Mouse (Mus musculus): Measurements from ENCODE around the gene Adora2b. TPM values are rescaled to one million over a fixed set of nuclear protein-coding genes. Genes with fewer than 3 reads are reported as not detected.

The Adora2b gene
- polyA plus RNA-seq (2015; fragmentation: Nextera tagmentation; extraction: Ambion mirVana): 2.9 and 3.7 TPM in 2 replicates

GRCm38 (mm10) chr11:62248401-62249244, at the start of gene Adora2b:
Gene Adora2b, plus strand, starts transcription at chr11:62248984.
- H3K4me2 ChIP-seq: peak within 1 kb of the TSS; percentile 99
- ATAC-seq (replicated peaks): peak; percentile 94
- H3K4me3 ChIP-seq: peak within 1 kb of the TSS; percentile 86
- WGBS: under 1% methylated on average over 69 of the region's 69 CpGs
- H3K27me3 ChIP-seq (replicated peaks): peaks cover 30% of the 10 kb centered on the region
- H3K36me3 ChIP-seq (replicated peaks): no peaks in the 10 kb centered on the region
- no peak within 1 kb of the TSS for H3K27ac ChIP-seq
- H3K4me1 ChIP-seq: peaks cover 13% of the 10 kb centered on the region
- peak within 1 kb of the TSS; percentile 53 for H3K9ac ChIP-seq
- no peaks in the 10 kb centered on the region for H3K9me3 ChIP-seq

GRCm38 (mm10) chr11:62200901-62201512, 47.8 kb upstream of the Adora2b start:
- Histone ChIP-seq H3K27ac (no peak overlapping the region), H3K9ac (no peak overlapping the region), H3K4me2 (no peak overlapping the region), H3K36me3 (replicated peaks) (no peaks in the 10 kb centered on the region), H3K4me3 (no peak overlapping the region), H3K4me1 (no peaks in the 10 kb centered on the region), H3K9me3 (no peaks in the 10 kb centered on the region), H3K27me3 (replicated peaks) (no peaks in the 10 kb centered on the region)
- 87% methylated on average over 5 of the region's 5 CpGs for WGBS
- ATAC-seq (replicated peaks): no peak

GRCm38 (mm10) chr11:62202645-62203044, 46.1 kb upstream of the Adora2b start:
- no peak overlapping the region for H3K4me3 ChIP-seq
- H3K9ac ChIP-seq: no peak overlapping the region
- no peaks in the 10 kb centered on the region for H3K27me3 ChIP-seq (replicated peaks)
- no peaks in the 10 kb centered on the region for H3K36me3 ChIP-seq (replicated peaks)
- H3K4me1 ChIP-seq: no peaks in the 10 kb centered on the region
- H3K4me2 ChIP-seq: no peak overlapping the region
- WGBS: 97% methylated on average over 1 of the region's 1 CpGs
- H3K9me3 ChIP-seq: no peaks in the 10 kb centered on the region
- no peak overlapping the region for H3K27ac ChIP-seq
- ATAC-seq (replicated peaks): no peak

GRCm38 (mm10) chr11:62209111-62209510, 39.7 kb upstream of the Adora2b start:
- Histone ChIP-seq H3K27ac (no peak overlapping the region), H3K27me3 (replicated peaks) (no peaks in the 10 kb centered on the region), H3K4me1 (no peaks in the 10 kb centered on the region), H3K4me2 (no peak overlapping the region), H3K9me3 (no peaks in the 10 kb centered on the region), H3K36me3 (replicated peaks) (no peaks in the 10 kb centered on the region), H3K9ac (no peak overlapping the region), H3K4me3 (no peak overlapping the region)
- no peak for ATAC-seq (replicated peaks)
- WGBS: 57% methylated on average over 2 of the region's 2 CpGs

GRCm38 (mm10) chr11:62209891-62210290, 38.9 kb upstream of the Adora2b start:
- Histone ChIP-seq H3K9me3 (no peaks in the 10 kb centered on the region), H3K4me1 (no peaks in the 10 kb centered on the region), H3K27ac (no peak overlapping the region), H3K27me3 (replicated peaks) (no peaks in the 10 kb centered on the region), H3K9ac (no peak overlapping the region), H3K36me3 (replicated peaks) (no peaks in the 10 kb centered on the region), H3K4me3 (no peak overlapping the region), H3K4me2 (no peak overlapping the region)
- WGBS: 73% methylated on average over 4 of the region's 4 CpGs
- ATAC-seq (replicated peaks): no peak

GRCm38 (mm10) chr11:62213384-62213989, 35.3 kb upstream of the Adora2b start:
- Histone ChIP-seq H3K9me3 (no peaks in the 10 kb centered on the region), H3K4me2 (no peak overlapping the region), H3K4me3 (no peak overlapping the region), H3K36me3 (replicated peaks) (no peaks in the 10 kb centered on the region), H3K4me1 (no peaks in the 10 kb centered on the region), H3K27me3 (replicated peaks) (no peaks in the 10 kb centered on the region), H3K27ac (no peak overlapping the region), H3K9ac (no peak overlapping the region)
- WGBS: 93% methylated on average over 12 of the region's 12 CpGs
- ATAC-seq (replicated peaks): no peak

- Histone ChIP-seq H3K4me2 (no peak overlapping the region), H3K27ac (no peak overlapping the region), H3K9me3 (no peaks in the 10 kb centered on the region), H3K4me1 (no peaks in the 10 kb centered on the region), H3K9ac (no peak overlapping the region), H3K27me3 (replicated peaks) (no peaks in the 10 kb centered on the region), H3K4me3 (no peak overlapping the region), H3K36me3 (replicated peaks) (no peaks in the 10 kb centered on the region)
- ATAC-seq (replicated peaks): no peak
- WGBS: 57% methylated on average over 2 of the region's 2 CpGs
These were observed 33.7 kb upstream of the Adora2b start for GRCm38 (mm10) chr11:62215107-62215506.

GRCm38 (mm10) chr11:62217751-62218150, 31.0 kb upstream of the Adora2b start:
- Histone ChIP-seq H3K4me2 (no peak overlapping the region), H3K9ac (no peak overlapping the region), H3K4me1 (no peaks in the 10 kb centered on the region), H3K4me3 (no peak overlapping the region), H3K36me3 (replicated peaks) (no peaks in the 10 kb centered on the region), H3K27ac (no peak overlapping the region), H3K27me3 (replicated peaks) (no peaks in the 10 kb centered on the region), H3K9me3 (no peaks in the 10 kb centered on the region)
- no peak for ATAC-seq (replicated peaks)
- whole genome bisulfite sequencing: 78% methylated on average over 6 of the region's 6 CpGs

- no peak overlapping the region for H3K9ac ChIP-seq
- H3K4me3 ChIP-seq: no peak overlapping the region
- WGBS: 80% methylated on average over 7 of the region's 7 CpGs
- H3K27me3 ChIP-seq (replicated peaks): no peaks in the 10 kb centered on the region
- no peak overlapping the region for H3K4me2 ChIP-seq
- no peak overlapping the region for H3K27ac ChIP-seq
- no peaks in the 10 kb centered on the region for H3K4me1 ChIP-seq
- ATAC-seq (replicated peaks): no peak
- no peaks in the 10 kb centered on the region for H3K36me3 ChIP-seq (replicated peaks)
- H3K9me3 ChIP-seq: no peaks in the 10 kb centered on the region
These were observed 27.9 kb upstream of the Adora2b start for GRCm38 (mm10) chr11:62220756-62221510.

GRCm38 (mm10) chr11:62223416-62223815, 25.4 kb upstream of the Adora2b start:
- ATAC-seq (replicated peaks): no peak
- no peak overlapping the region for H3K4me2 ChIP-seq
- no peak overlapping the region for H3K4me3 ChIP-seq
- no peaks in the 10 kb centered on the region for H3K4me1 ChIP-seq
- H3K27ac ChIP-seq: no peak overlapping the region
- no peaks in the 10 kb centered on the region for H3K27me3 ChIP-seq (replicated peaks)
- H3K36me3 ChIP-seq (replicated peaks): no peaks in the 10 kb centered on the region
- 88% methylated on average over 5 of the region's 5 CpGs for WGBS
- H3K9ac ChIP-seq: no peak overlapping the region
- H3K9me3 ChIP-seq: no peaks in the 10 kb centered on the region

- H3K4me2 ChIP-seq: no peak overlapping the region
- ATAC-seq (replicated peaks): no peak
- H3K4me3 ChIP-seq: no peak overlapping the region
- H3K27ac ChIP-seq: no peak overlapping the region
- WGBS: 98% methylated on average over 7 of the region's 7 CpGs
- H3K27me3 ChIP-seq (replicated peaks): no peaks in the 10 kb centered on the region
- H3K9ac ChIP-seq: no peak overlapping the region
- no peaks in the 10 kb centered on the region for H3K9me3 ChIP-seq
- no peaks in the 10 kb centered on the region for H3K4me1 ChIP-seq
- no peaks in the 10 kb centered on the region for H3K36me3 ChIP-seq (replicated peaks)
These were observed 24.8 kb upstream of the Adora2b start for GRCm38 (mm10) chr11:62223962-62224361.

- no peak overlapping the region for H3K27ac ChIP-seq
- H3K9me3 ChIP-seq: no peaks in the 10 kb centered on the region
- H3K4me3 ChIP-seq: no peak overlapping the region
- WGBS: 73% methylated on average over 4 of the region's 4 CpGs
- H3K36me3 ChIP-seq (replicated peaks): no peaks in the 10 kb centered on the region
- ATAC-seq (replicated peaks): no peak
- no peak overlapping the region for H3K4me2 ChIP-seq
- H3K27me3 ChIP-seq (replicated peaks): no peaks in the 10 kb centered on the region
- H3K4me1 ChIP-seq: no peaks in the 10 kb centered on the region
- no peak overlapping the region for H3K9ac ChIP-seq
These were observed 24.0 kb upstream of the Adora2b start for GRCm38 (mm10) chr11:62224797-62225196.
